Mouse (Mus musculus) MEL (cell line): Measurements from ENCODE around the gene Nav1. TPM values are rescaled to one million over a fixed set of nuclear protein-coding genes. Genes with fewer than 3 reads are reported as not detected.

Experiments used
- DNase-seq: peaks from one replicate; pipeline ENCODE4 v3.0.0; 2011; ENCODE audit warnings: low read depth, low spot score
- H3K27ac ChIP-seq: 2 replicates; pipeline ENCODE4 v1.5.1; 2012; ENCODE audit warnings: low read depth, mild to moderate bottlenecking, control low read depth, low read length, moderate library complexity; ENCODE audit not compliant: control insufficient read depth
- H3K27me3 ChIP-seq, 2 experiments: fragments of 150-350 bp in 1 of 2; sonication (generic) in 1 of 2; 2 replicates each; pipeline ENCODE4 v1.6.1; 2012; ENCODE audit warnings: low read length in 2 of 2, mild to moderate bottlenecking in 2 of 2, improper control_type of control experiment in 1 of 2, moderate library complexity in 1 of 2; ENCODE audit not compliant: insufficient read depth in 2 of 2, control insufficient read depth in 1 of 2
- H3K36me3 ChIP-seq, 2 experiments: 2 replicates each; pipeline ENCODE4 v1.6.1; 2012 to 2014; ENCODE audit warnings: low read length in 2 of 2, improper control_type of control experiment in 1 of 2, inconsistent platforms in 1 of 2, mild to moderate bottlenecking in 1 of 2; ENCODE audit not compliant: insufficient read depth in 2 of 2, control insufficient read depth in 1 of 2
- H3K4me1 ChIP-seq, 2 experiments: fragments of 150-350 bp in 1 of 2; sonication (generic) in 1 of 2; 2 replicates each; pipeline ENCODE4 v1.6.1; 2012; ENCODE audit warnings: low read length in 2 of 2, improper control_type of control experiment in 1 of 2, mild to moderate bottlenecking in 1 of 2; ENCODE audit not compliant: insufficient read depth in 2 of 2, control insufficient read depth in 1 of 2
- H3K4me3 ChIP-seq, 2 experiments: fragments of 150-350 bp in 1 of 2; sonication (generic) in 1 of 2; 2 replicates each; pipeline ENCODE4 v1.5.1; 2012; ENCODE audit warnings: low read depth in 2 of 2, low read length in 2 of 2, mild to moderate bottlenecking in 2 of 2, moderate library complexity in 2 of 2, control low read depth in 1 of 2, improper control_type of control experiment in 1 of 2; ENCODE audit not compliant: control insufficient read depth in 1 of 2, insufficient read depth in 1 of 2
- H3K79me2 ChIP-seq: 2 replicates; pipeline ENCODE4 v1.6.1; 2012; ENCODE audit warnings: mild to moderate bottlenecking, low read length, moderate library complexity; ENCODE audit not compliant: control insufficient read depth, poor library complexity, insufficient read depth
- H3K9ac ChIP-seq: 2 replicates; pipeline ENCODE4 v1.6.1; 2012; ENCODE audit warnings: low read depth, mild to moderate bottlenecking, control low read depth, low read length, moderate library complexity; ENCODE audit not compliant: control insufficient read depth, poor library complexity, severe bottlenecking
- H3K9me3 ChIP-seq: fragments of 150-350 bp; sonication (generic); replicated peaks from 2 replicates; pipeline ENCODE4 v1.6.1; 2012; ENCODE audit warnings: mild to moderate bottlenecking, low read length, improper control_type of control experiment, moderate library complexity; ENCODE audit not compliant: insufficient read depth
- BHLHE40 ChIP-seq: IDR thresholded peaks from 2 replicates; pipeline ENCODE4 v1.6.1; 2012; ENCODE audit warnings: low read depth, mild to moderate bottlenecking, inconsistent platforms, low read length, improper control_type of control experiment, borderline replicate concordance
- CHD1 ChIP-seq: IDR thresholded peaks from 2 replicates; pipeline ENCODE4 v1.6.1; 2012; ENCODE audit warnings: low read depth, mild to moderate bottlenecking, inconsistent platforms, low read length, improper control_type of control experiment
- CHD2 ChIP-seq: IDR thresholded peaks from 2 replicates; pipeline ENCODE4 v1.6.1; 2011; ENCODE audit warnings: low read length, improper control_type of control experiment
- CTCF ChIP-seq, 3 experiments: IDR thresholded peaks in 2 of 3; conservative IDR thresholded peaks in 1 of 3; 2 replicates each; pipeline ENCODE4 v1.5.1; 2011 to 2012; ENCODE audit warnings: low read length in 3 of 3, low read depth in 2 of 3, mild to moderate bottlenecking in 2 of 3, improper control_type of control experiment in 1 of 3, inconsistent platforms in 1 of 3, mixed read lengths in 1 of 3, moderate library complexity in 1 of 3; ENCODE audit not compliant: control insufficient read depth in 1 of 3, insufficient read depth in 1 of 3, poor library complexity in 1 of 3, severe bottlenecking in 1 of 3
- ELF1 ChIP-seq: IDR thresholded peaks from 2 replicates; pipeline ENCODE4 v1.6.1; 2014; ENCODE audit warnings: low read depth, mild to moderate bottlenecking, inconsistent platforms, low read length, improper control_type of control experiment, moderate library complexity
- ETS1 ChIP-seq: IDR thresholded peaks from 2 replicates; pipeline ENCODE4 v1.6.1; 2012; ENCODE audit warnings: low read depth, mild to moderate bottlenecking, inconsistent platforms, low read length, improper control_type of control experiment, moderate library complexity
- GABPA ChIP-seq: IDR thresholded peaks from 2 replicates; pipeline ENCODE4 v1.6.1; 2012; ENCODE audit warnings: low read depth, mild to moderate bottlenecking, inconsistent platforms, low read length, improper control_type of control experiment, moderate library complexity
- GATA1 ChIP-seq: IDR thresholded peaks from 2 replicates; pipeline ENCODE4 v1.6.1; 2011; ENCODE audit warnings: low read depth, low read length, improper control_type of control experiment
- HCFC1 ChIP-seq: IDR thresholded peaks from 2 replicates; pipeline ENCODE4 v1.6.1; 2012; ENCODE audit warnings: low read depth, mild to moderate bottlenecking, inconsistent platforms, low read length, improper control_type of control experiment, moderate library complexity
- MAFK ChIP-seq: IDR thresholded peaks from 2 replicates; pipeline ENCODE4 v1.6.1; 2011; ENCODE audit warnings: low read depth, mild to moderate bottlenecking, low read length, improper control_type of control experiment, borderline replicate concordance
- MAZ ChIP-seq: IDR thresholded peaks from 2 replicates; pipeline ENCODE4 v1.6.1; 2012; ENCODE audit warnings: low read depth, mild to moderate bottlenecking, inconsistent platforms, low read length, improper control_type of control experiment
- MXI1 ChIP-seq: IDR thresholded peaks from 2 replicates; pipeline ENCODE4 v1.6.1; 2011; ENCODE audit warnings: mild to moderate bottlenecking, low read depth, low read length, improper control_type of control experiment
- NELFE ChIP-seq: IDR thresholded peaks from 2 replicates; pipeline ENCODE4 v1.6.1; 2011; ENCODE audit warnings: low read depth, low read length, improper control_type of control experiment
- POLR2A ChIP-seq, 2 experiments: IDR thresholded peaks; 2 replicates each; pipeline ENCODE4 v1.6.1; 2011 to 2012; ENCODE audit warnings: low read length in 2 of 2, mild to moderate bottlenecking in 2 of 2, control low read depth in 1 of 2, improper control_type of control experiment in 1 of 2, low read depth in 1 of 2, moderate library complexity in 1 of 2; ENCODE audit not compliant: control insufficient read depth in 1 of 2, insufficient read depth in 1 of 2, poor library complexity in 1 of 2
- POLR2AphosphoS5 ChIP-seq: IDR thresholded peaks from 2 replicates; pipeline ENCODE4 v1.6.1; 2012; ENCODE audit warnings: low read depth, borderline replicate concordance, mild to moderate bottlenecking, inconsistent platforms, low read length, moderate library complexity, mixed read lengths
- RCOR1 ChIP-seq: IDR thresholded peaks from 2 replicates; pipeline ENCODE4 v1.6.1; 2012; ENCODE audit warnings: low read depth, mild to moderate bottlenecking, inconsistent platforms, low read length, improper control_type of control experiment
- TBP ChIP-seq: IDR thresholded peaks from 2 replicates; pipeline ENCODE4 v1.8.0; 2011; ENCODE audit warnings: low read depth, low read length, improper control_type of control experiment
- ZC3H11A ChIP-seq: IDR thresholded peaks from 2 replicates; pipeline ENCODE4 v1.6.1; 2012; ENCODE audit warnings: low read depth, mild to moderate bottlenecking, inconsistent platforms, low read length, improper control_type of control experiment
- ZKSCAN1 ChIP-seq: IDR thresholded peaks from 2 replicates; pipeline ENCODE4 v1.6.1; 2012; ENCODE audit warnings: low read depth, mild to moderate bottlenecking, inconsistent platforms, low read length, improper control_type of control experiment, moderate library complexity
- ZNF384 ChIP-seq: IDR thresholded peaks from 2 replicates; pipeline ENCODE4 v1.6.1; 2012; ENCODE audit warnings: low read depth, mild to moderate bottlenecking, inconsistent platforms, low read length, improper control_type of control experiment
- polyA plus RNA-seq, 2 experiments: library from polyadenylated mRNA; stranded (reverse) in 1 of 2; unstranded in 1 of 2; fragments of >175 nt in 1 of 2; fragments of >200 nt in 1 of 2; gene quantifications; 2 replicates each; pipeline versions ENCODE4 v1.2.1 to v1.2.4; 2012; ENCODE audit warnings: low replicate concordance in 2 of 2, low read depth in 1 of 2; ENCODE audit not compliant: insufficient read length in 2 of 2, insufficient read depth in 1 of 2, missing spikeins in 1 of 2
- total RNA-seq: library from RNA; depleted of rRNA; stranded (reverse); fragments of 300-350 nt; gene quantifications from 2 replicates; pipeline ENCODE4 v1.2.3, GENCODE M21; 2012

The Nav1 gene
- total and polyA plus RNA-seq, 3 experiments = 0.89 to 9.6 TPM; not detected in 1

- Histone ChIP-seq H3K4me3 (no peak overlapping the region), H3K9ac (no peak overlapping the region), H3K27ac (no peak overlapping the region), H3K79me2 (no peaks in the 10 kb centered on the region), H3K4me1 (no peaks in the 10 kb centered on the region), H3K9me3 (no peaks in the 10 kb centered on the region), H3K27me3 (no peaks in the 10 kb centered on the region), H3K36me3 (no peaks in the 10 kb centered on the region)
- no peak for TF ChIP-seq CHD1
- no peak for TF ChIP-seq ELF1
- TF ChIP-seq ZKSCAN1 = no peak
- no peak for DNase-seq
These were observed 71.8 kb downstream of the Nav1 start for GRCm38 (mm10) chr1:135535256-135535655.

GRCm38 (mm10) chr1:135534782-135535181, 72.3 kb downstream of the Nav1 start:
- no peaks in the 10 kb centered on the region for H3K79me2 ChIP-seq
- H3K4me3 ChIP-seq = no peak overlapping the region
- DNase-seq = no peak
- no peak overlapping the region for H3K9ac ChIP-seq
- H3K27me3 ChIP-seq = no peaks in the 10 kb centered on the region
- TF ChIP-seq CHD2 (no peak), POLR2AphosphoS5 (no peak), GABPA (no peak), MAZ (no peak), BHLHE40 (no peak), RCOR1 (no peak), MXI1 (no peak), MAFK (no peak), GATA1 (no peak), ETS1 (no peak), CTCF (IDR thresholded peaks at IDR 0.05 in 2 of 3, conservative IDR thresholded peaks at IDR 0.05 in 1 of 3; ENCODE audit: control insufficient read depth in 1 of 3, insufficient read depth in 1 of 3, low read depth in 2 of 3, low read length in 3 of 3, poor library complexity in 1 of 3, severe bottlenecking in 1 of 3) (no peak), POLR2A (IDR thresholded peaks at IDR 0.05; ENCODE audit: control insufficient read depth in 1 of 2, insufficient read depth in 1 of 2, low read depth in 1 of 2, low read length in 2 of 2, poor library complexity in 1 of 2) (no peak), ZNF384 (no peak), NELFE (no peak), HCFC1 (no peak), TBP (no peak), ZC3H11A (no peak)
- H3K27ac ChIP-seq = no peak overlapping the region
- no peaks in the 10 kb centered on the region for H3K36me3 ChIP-seq
- no peaks in the 10 kb centered on the region for H3K4me1 ChIP-seq
- H3K9me3 ChIP-seq = no peaks in the 10 kb centered on the region
